Mouse (Mus musculus) forebrain, embryonic 13.5 days (tissue): ENCODE measurements around the gene Slc26a11. TPM values are rescaled to one million over a fixed set of nuclear protein-coding genes. Genes with fewer than 3 reads are reported as not detected.
"Not testable (repeated sequence)": the region's sequence is repeated elsewhere in the genome, so short reads cannot be mapped to it uniquely, and the experiment has no call there.

Source experiments
- ATAC-seq: fragments of 200-750 bp; cut with Nextera tagmentation; 2 replicates; pipeline ENCODE4 v1.8.0; 2017
- H3K27ac ChIP-seq: fragments of 300-500 bp; sonication (generic); 2 replicates; pipeline ENCODE4 v1.5.1; 2015; ENCODE audit warnings: inconsistent platforms, mild to moderate bottlenecking, moderate library complexity
- H3K27me3 ChIP-seq: fragments of 300-500 bp; sonication (generic); 2 replicates; pipeline ENCODE4 v1.6.1; 2015; ENCODE audit warnings: mild to moderate bottlenecking, inconsistent platforms
- H3K36me3 ChIP-seq: fragments of 300-500 bp; sonication (generic); 2 replicates; pipeline ENCODE4 v1.6.1; 2015; ENCODE audit warnings: mild to moderate bottlenecking, inconsistent platforms; ENCODE audit not compliant: poor library complexity, severe bottlenecking
- H3K4me1 ChIP-seq: fragments of 300-500 bp; sonication (generic); 2 replicates; pipeline ENCODE4 v1.6.1; 2015; ENCODE audit warnings: inconsistent platforms
- H3K4me2 ChIP-seq: fragments of 300-500 bp; sonication (generic); 2 replicates; pipeline ENCODE4 v1.6.1; 2015; ENCODE audit warnings: inconsistent platforms, mild to moderate bottlenecking, moderate library complexity
- H3K4me3 ChIP-seq: fragments of 300-500 bp; sonication (generic); 2 replicates; pipeline ENCODE4 v1.5.1; 2015; ENCODE audit warnings: mild to moderate bottlenecking, inconsistent platforms
- H3K9ac ChIP-seq: fragments of 300-500 bp; sonication (generic); 2 replicates; pipeline ENCODE4 v1.6.1; 2015; ENCODE audit warnings: mild to moderate bottlenecking, inconsistent platforms
- H3K9me3 ChIP-seq: fragments of 300-500 bp; sonication (generic); replicated peaks from 2 replicates; pipeline ENCODE4 v1.6.1; 2016; ENCODE audit warnings: inconsistent platforms
- WGBS: fragments of 180-500 bp; shearing (Covaris S2); methylation state at CpG from one replicate; pipeline ENCODE4 v1.1.7; 2015; 5-methylcytosine and 5-hydroxymethylcytosine counted together
- polyA plus RNA-seq: library from polyadenylated mRNA; unstranded; fragments of >200 nt; fragmentation: Nextera tagmentation; extraction: Ambion mirVana; gene quantifications from 2 replicates; pipeline ENCODE4 v1.2.1, GENCODE M21; 2015

Gene Slc26a11
- polyA plus RNA-seq, 1 experiment from 2014 or later: 4.9 TPM

- ATAC-seq: peak; percentile 86
- 26% methylated on average over 11 of the region's 11 CpGs for WGBS
These were observed 8.3 kb downstream of the Slc26a11 start for GRCm38 (mm10) chr11:119363534-119364145.

GRCm38 (mm10) chr11:119375425-119375824 lies 20.1 kb downstream of the Slc26a11 start:
- WGBS: 82% methylated on average over 6 of the region's 6 CpGs
- Histone ChIP-seq H3K4me2 (no peak overlapping the region), H3K9me3 (no peaks in the 10 kb centered on the region), H3K36me3 (peaks cover 12% of the 10 kb centered on the region; the same call in 1 of the 2 replicates), H3K4me1 (no peaks in the 10 kb centered on the region), H3K4me3 (no peak overlapping the region), H3K9ac (no peak overlapping the region), H3K27ac (no peak overlapping the region), H3K27me3 (no peaks in the 10 kb centered on the region)
- no peak for ATAC-seq

More at GRCm38 (mm10) chr11:119363534-119364145, 8.3 kb downstream of the Slc26a11 start:
- Histone ChIP-seq H3K4me3 (peak overlapping the region; percentile 23), H3K27ac (no peak overlapping the region), H3K4me1 (peaks cover 17% of the 10 kb centered on the region), H3K9me3 (no peaks in the 10 kb centered on the region), H3K4me2 (peak overlapping the region; percentile 52), H3K36me3 (peaks cover 11% of the 10 kb centered on the region; the same call in 1 of the 2 replicates), H3K27me3 (no peaks in the 10 kb centered on the region), H3K9ac (0 out of 2 replicates have a peak overlapping the region, but pooled peaks have one; percentile 12)

- H3K27me3 ChIP-seq: no peaks in the 10 kb centered on the region
- H3K36me3 ChIP-seq: peaks cover 12% of the 10 kb centered on the region; the same call in 1 of the 2 replicates
- whole genome bisulfite sequencing: 93% methylated on average over 11 of the region's 11 CpGs
- H3K4me1 ChIP-seq: no peaks in the 10 kb centered on the region
- ATAC-seq: no peak
- no peak overlapping the region for H3K9ac ChIP-seq
- H3K27ac ChIP-seq: no peak overlapping the region
- H3K4me3 ChIP-seq: no peak overlapping the region
- H3K4me2 ChIP-seq: no peak overlapping the region
- no peaks in the 10 kb centered on the region for H3K9me3 ChIP-seq
These were observed 22.0 kb downstream of the Slc26a11 start for GRCm38 (mm10) chr11:119377326-119377725.

GRCm38 (mm10) chr11:119378551-119378950 lies 23.2 kb downstream of the Slc26a11 start:
- Histone ChIP-seq H3K9ac (no peak overlapping the region), H3K27me3 (no peaks in the 10 kb centered on the region), H3K4me2 (no peak overlapping the region), H3K4me3 (no peak overlapping the region), H3K9me3 (no peaks in the 10 kb centered on the region), H3K27ac (no peak overlapping the region), H3K36me3 (peaks cover 12% of the 10 kb centered on the region; the same call in 1 of the 2 replicates), H3K4me1 (no peaks in the 10 kb centered on the region)
- ATAC-seq: no peak
- 89% methylated on average over 1 of the region's 1 CpGs for WGBS

GRCm38 (mm10) chr11:119381631-119382337 lies 26.4 kb downstream of the Slc26a11 start:
- Histone ChIP-seq H3K4me3 (no peak overlapping the region), H3K4me1 (no peaks in the 10 kb centered on the region), H3K4me2 (no peak overlapping the region), H3K27me3 (no peaks in the 10 kb centered on the region), H3K36me3 (peaks cover 12% of the 10 kb centered on the region; the same call in 1 of the 2 replicates), H3K9me3 (no peaks in the 10 kb centered on the region), H3K9ac (no peak overlapping the region), H3K27ac (no peak overlapping the region)
- no peak for ATAC-seq
- 87% methylated on average over 9 of the region's 9 CpGs for WGBS

- Histone ChIP-seq H3K4me3 (no peak overlapping the region), H3K36me3 (peaks cover 8% of the 10 kb centered on the region; the same call in 1 of the 2 replicates), H3K4me1 (no peaks in the 10 kb centered on the region), H3K27ac (no peak overlapping the region), H3K4me2 (no peak overlapping the region), H3K9ac (no peak overlapping the region), H3K27me3 (no peaks in the 10 kb centered on the region), H3K9me3 (no peaks in the 10 kb centered on the region)
- WGBS: 75% methylated on average over 6 of the region's 6 CpGs
- no peak for ATAC-seq
These were observed 27.0 kb downstream of the Slc26a11 start for GRCm38 (mm10) chr11:119382338-119382850.

- H3K9ac ChIP-seq: no peak overlapping the region
These were observed 29.5 kb downstream of the Slc26a11 start for GRCm38 (mm10) chr11:119384904-119385303.

GRCm38 (mm10) chr11:119386306-119386705 lies 30.9 kb downstream of the Slc26a11 start:
- peaks cover 36% of the 10 kb centered on the region for H3K27me3 ChIP-seq
- H3K4me2 ChIP-seq: no peak overlapping the region
- no peak overlapping the region for H3K4me3 ChIP-seq
- no peaks in the 10 kb centered on the region for H3K9me3 ChIP-seq
- peaks cover 14% of the 10 kb centered on the region for H3K4me1 ChIP-seq
- 95% methylated on average over 5 of the region's 5 CpGs for WGBS
- no peak overlapping the region for H3K9ac ChIP-seq
- no peak overlapping the region for H3K27ac ChIP-seq
- H3K36me3 ChIP-seq: no peaks in the 10 kb centered on the region
- ATAC-seq: no peak

More at GRCm38 (mm10) chr11:119384904-119385303, 29.5 kb downstream of the Slc26a11 start:
- 84% methylated on average over 4 of the region's 4 CpGs for WGBS
- H3K9me3 ChIP-seq: no peaks in the 10 kb centered on the region
- H3K27ac ChIP-seq: no peak overlapping the region
- no peak overlapping the region for H3K4me3 ChIP-seq
- H3K4me1 ChIP-seq: peaks cover 5% of the 10 kb centered on the region
- no peak for ATAC-seq
- H3K27me3 ChIP-seq: peaks cover 22% of the 10 kb centered on the region
- H3K4me2 ChIP-seq: no peak overlapping the region
- no peaks in the 10 kb centered on the region for H3K36me3 ChIP-seq

GRCm38 (mm10) chr11:119387273-119387672 lies 31.9 kb downstream of the Slc26a11 start:
- H3K27ac ChIP-seq, H3K4me3 ChIP-seq, H3K36me3 ChIP-seq, ATAC-seq, H3K9me3 ChIP-seq, H3K4me2 ChIP-seq, H3K9ac ChIP-seq: not testable (repeated sequence)
- H3K27me3 ChIP-seq: peaks cover 46% of the 10 kb centered on the region
- WGBS: 29% methylated on average over 3 of the region's 3 CpGs
- H3K4me1 ChIP-seq: peaks cover 15% of the 10 kb centered on the region

- Histone ChIP-seq H3K9me3 (no peaks in the 10 kb centered on the region), H3K9ac (peak overlapping the region; percentile 63), H3K36me3 (no peaks in the 10 kb centered on the region), H3K4me2 (peak overlapping the region; percentile 97), H3K4me1 (peaks cover 26% of the 10 kb centered on the region), H3K27me3 (peaks cover 70% of the 10 kb centered on the region), H3K4me3 (peak overlapping the region; percentile 54), H3K27ac (no peak overlapping the region; the same call in 1 of the 2 replicates)
- WGBS: under 1% methylated on average over 35 of the region's 35 CpGs
- peak; percentile 50; the same call in 1 of the 2 replicates for ATAC-seq
These were observed 34.5 kb downstream of the Slc26a11 start for GRCm38 (mm10) chr11:119389851-119390270.

GRCm38 (mm10) chr11:119390271-119391231 lies 35.2 kb downstream of the Slc26a11 start:
- Histone ChIP-seq H3K4me3 (peak overlapping the region; percentile 54), H3K9me3 (no peaks in the 10 kb centered on the region), H3K9ac (peak overlapping the region; percentile 63), H3K27me3 (peaks cover 77% of the 10 kb centered on the region), H3K4me2 (peak overlapping the region; percentile 97), H3K4me1 (peaks cover 26% of the 10 kb centered on the region), H3K27ac (no peak overlapping the region; the same call in 1 of the 2 replicates), H3K36me3 (no peaks in the 10 kb centered on the region)
- WGBS: 2% methylated on average over 53 of the region's 53 CpGs
- peak; percentile 27; the same call in 1 of the 2 replicates for ATAC-seq
